Mouse (Mus musculus): ENCODE measurements around the gene Pcp4l1.
"Not testable (repeated sequence)": the region's sequence is repeated elsewhere in the genome, so short reads cannot be mapped to it uniquely, and the experiment has no call there.

Gene Pcp4l1

DNA sequence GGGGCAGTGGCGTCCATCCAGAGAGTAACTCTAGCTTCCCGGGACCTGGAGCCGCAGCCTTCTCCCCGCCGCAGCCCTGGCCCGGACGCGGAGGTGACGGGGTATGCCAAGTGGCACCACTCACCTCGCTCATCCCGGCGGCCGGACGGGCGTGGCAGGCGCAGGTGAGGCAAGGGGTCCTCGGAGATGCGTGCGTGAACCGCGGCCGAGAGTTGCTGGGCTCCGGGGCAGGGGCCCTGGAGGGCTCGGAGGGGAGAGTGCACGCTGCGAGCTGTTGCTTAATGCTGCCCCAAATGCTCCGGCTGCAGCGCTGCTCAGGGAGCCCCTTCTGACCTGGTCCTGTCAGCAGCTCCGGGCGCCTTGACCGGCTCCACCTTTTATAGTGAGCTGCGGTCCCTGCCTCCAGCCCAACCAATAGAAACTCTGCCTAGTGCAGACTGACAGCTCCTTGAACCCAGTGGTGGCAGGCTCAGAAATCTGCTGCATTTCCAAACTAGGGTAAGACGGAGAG is at the start of gene Pcp4l1:
Pcp4l1 (minus strand) TSS at position 382 of the 511 bp plus-strand sequence.
- peak; percentile 78 to 82 for DNase-seq (ENCODE audit: low spot score in 2 of 2)

DNA sequence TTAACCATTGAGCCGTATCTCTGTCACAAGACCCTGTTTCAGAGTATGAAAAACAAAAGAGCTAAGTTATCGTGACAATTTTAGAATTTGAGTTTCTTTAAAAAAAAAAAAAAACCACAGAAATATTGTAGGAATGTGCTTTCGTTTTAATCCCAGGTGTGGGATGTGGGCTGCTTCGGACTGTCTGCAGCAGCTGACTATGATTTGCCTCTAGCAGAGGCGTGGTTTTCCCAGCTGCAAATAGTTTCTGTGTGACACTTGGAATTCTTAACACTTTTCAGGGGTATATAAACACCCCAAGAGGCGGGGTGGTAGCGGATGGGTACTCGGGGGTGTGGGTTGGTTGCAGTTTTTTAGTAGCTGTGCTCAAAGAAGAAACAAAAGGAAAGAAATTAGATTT is 49.3 kb upstream of the Pcp4l1 start:
- no peak for DNase-seq (ENCODE audit: low spot score in 2 of 2)

DNA sequence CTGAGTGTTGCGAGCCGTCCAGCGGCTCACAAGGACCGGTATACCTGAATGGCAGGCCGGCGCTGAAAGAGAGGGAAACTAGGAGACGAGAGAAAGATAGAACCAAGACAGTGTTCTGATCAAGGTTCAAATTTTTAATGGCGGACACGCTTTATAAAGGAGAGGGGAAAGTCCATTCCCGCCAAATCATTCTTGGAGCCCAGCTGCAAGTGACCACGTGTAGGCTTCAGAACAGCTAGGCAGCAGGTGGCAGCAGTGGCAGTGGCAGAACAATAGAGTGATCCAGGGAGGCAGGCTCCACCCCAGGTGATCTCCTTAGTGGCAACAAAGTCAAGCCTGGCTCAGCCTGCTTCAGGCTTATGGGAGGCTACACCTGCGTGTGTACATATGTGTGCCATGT is 45.9 kb upstream of the Pcp4l1 start:
- not testable (repeated sequence) for DNase-seq (ENCODE audit: low spot score in 2 of 2)

DNA sequence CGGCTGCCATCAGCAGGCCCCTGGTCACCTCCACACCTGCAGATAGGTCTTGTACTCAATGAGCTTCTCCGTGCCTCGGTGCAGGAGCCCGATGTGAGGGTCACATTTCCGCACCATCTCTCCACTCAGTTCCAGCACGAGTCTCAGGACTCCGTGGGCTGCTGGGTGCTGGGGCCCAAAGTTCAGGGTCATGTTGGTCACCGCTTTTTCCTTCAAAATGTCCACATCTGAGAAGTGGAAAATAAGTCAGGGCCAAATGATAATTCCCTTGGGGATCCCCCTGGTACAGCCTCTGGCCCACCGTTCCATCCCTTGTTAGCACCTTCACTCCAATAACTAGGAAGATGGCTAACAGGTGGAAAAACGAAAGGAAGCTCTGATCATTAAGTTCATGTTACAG is 44.8 kb upstream of the Pcp4l1 start:
- no peak for DNase-seq (ENCODE audit: low spot score in 2 of 2)

DNA sequence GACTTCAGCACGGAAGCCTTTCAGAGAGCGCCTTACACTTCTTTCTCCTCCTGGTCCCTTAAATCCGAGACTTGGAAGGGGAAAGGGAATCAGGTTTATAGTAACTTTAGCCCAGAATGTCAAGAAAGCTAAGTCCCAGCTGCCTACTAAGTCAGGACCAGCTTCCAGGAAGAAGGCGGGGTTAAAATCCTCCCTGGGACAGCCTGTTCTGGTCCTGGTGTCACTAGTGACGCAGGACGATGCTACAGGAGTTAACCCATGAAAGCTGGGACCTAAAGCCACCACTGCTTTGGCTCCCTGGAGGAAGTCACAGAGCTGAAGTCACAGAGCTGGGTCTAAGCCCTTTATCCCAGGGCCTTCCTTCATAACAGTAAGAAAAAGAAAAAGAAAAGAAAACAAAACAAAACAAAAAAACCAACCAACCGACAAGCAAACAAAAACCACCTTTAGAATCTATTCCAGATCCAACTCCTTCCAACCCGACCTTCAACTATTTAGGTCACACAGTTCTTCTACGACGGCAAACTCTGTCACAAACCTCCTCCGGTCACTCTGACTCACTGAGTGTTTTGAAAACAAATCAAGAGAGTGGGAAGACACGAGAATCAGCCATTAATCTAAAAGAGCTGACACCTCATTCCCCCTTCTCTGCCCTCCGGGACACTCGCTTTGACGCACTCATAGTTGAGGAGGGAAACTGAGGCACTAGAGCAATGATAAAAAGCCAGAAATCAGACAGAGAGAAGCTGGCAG is 44.1 kb upstream of the Pcp4l1 start:
- DNase-seq (ENCODE audit: low spot score in 2 of 2): no peak

DNA sequence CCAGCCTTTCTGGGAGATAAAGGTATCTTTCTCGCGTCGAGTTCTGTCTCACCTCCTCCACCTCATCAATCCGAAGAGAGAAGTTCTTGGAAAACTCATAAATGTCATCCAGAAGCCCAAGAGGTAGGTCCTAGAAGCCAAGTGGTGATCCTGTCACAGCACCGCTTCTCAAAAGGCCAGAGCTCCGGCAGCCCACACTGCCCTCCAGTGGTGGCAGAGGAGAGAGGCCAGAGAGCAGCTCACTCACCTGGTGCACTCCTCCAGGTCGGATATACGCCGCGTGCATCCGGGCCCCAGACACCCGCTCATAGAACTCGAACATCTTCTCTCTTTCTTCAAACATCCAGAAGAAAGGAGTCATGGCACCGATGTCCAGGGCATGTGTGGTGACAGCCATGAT is 42.4 kb upstream of the Pcp4l1 start:
- DNase-seq (ENCODE audit: low spot score in 2 of 2): no peak

DNA sequence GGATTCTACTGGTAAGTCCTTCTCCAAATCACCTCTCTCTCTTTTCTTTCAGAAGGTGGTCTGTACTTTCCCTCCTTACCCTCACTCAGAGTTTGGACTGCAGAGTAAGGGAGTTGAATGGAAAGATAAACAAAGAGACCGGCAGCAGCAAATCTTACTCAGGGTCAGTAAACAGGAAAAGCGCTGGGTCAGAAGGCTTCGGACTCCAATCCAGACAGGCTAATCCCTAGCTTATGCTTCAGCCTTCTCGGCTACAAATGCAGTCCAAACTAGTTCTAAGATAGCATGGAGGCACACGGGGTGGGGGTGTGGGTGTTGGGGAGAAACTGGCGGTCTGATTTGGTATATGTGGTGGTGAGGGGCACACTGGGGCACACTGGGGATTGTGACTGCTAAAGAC is 41.4 kb upstream of the Pcp4l1 start:
- no peak for DNase-seq (ENCODE audit: low spot score in 2 of 2)

DNA sequence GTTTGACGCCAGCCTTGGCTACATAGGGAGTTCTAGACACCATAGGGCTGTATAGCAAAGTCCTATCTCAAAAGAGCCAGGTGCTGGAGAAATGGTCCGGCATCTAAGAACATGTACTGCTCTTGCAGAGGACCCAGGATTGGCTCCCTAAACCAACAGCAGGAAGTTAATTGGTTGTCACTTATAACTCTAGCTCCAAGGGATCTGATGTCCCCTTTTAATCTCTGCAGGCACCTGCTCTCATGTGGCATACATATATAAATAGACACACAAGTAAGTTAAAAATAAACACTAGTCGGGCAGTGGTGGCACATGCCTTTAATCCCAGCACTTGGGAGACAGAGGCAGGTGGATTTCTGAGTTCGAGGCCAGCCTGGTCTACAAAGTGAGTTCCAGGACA is 39.7 kb upstream of the Pcp4l1 start:
- no peak for DNase-seq (ENCODE audit: low spot score in 2 of 2)

DNA sequence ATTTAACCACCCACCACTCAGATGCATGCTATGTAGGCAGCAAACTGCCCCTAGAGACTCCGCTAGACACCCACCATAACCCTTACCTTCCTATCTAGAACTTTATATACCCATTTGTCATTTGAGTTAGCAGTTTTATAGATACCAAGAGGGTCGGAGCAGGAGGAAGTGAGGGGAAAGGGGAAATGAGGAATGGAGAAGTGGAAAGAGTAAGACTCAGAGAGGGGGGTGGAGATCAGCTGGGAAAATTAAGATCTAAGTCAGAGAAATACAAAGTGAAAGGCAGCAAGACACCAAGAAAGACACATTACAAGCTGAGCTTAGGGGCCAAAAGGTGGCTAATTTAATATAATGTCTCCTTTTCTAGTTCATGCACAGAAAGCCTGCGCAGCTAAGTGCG is 38.5 kb upstream of the Pcp4l1 start:
- no peak for DNase-seq (ENCODE audit: low spot score in 2 of 2)

DNA sequence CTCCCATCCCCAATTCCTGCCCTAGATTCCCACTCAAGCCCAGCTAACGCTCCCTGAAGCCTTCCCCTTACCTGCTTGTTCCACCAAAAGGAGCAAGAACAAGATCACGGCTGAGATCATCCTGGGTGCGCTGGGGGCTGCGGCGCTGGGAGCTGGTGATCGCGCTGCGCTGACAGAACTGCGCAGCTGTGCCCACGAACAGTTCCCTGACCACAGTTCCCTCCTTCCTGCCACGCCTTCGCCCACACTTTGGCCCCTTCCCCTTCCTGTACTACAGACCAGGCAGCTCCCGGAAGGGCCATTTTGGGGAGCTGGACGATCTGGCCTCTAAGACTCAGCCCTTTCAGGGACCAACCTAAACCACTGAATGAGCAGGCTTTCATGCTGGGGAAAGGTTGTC is 38.1 kb upstream of the Pcp4l1 start, which contains the start of gene Fcer1g:
Fcer1g (minus strand) TSS at position 240 of the 400 bp plus-strand sequence.
- peak in 1 of 2 experiments; percentile 56 for DNase-seq (ENCODE audit: low spot score in 2 of 2)

DNA sequence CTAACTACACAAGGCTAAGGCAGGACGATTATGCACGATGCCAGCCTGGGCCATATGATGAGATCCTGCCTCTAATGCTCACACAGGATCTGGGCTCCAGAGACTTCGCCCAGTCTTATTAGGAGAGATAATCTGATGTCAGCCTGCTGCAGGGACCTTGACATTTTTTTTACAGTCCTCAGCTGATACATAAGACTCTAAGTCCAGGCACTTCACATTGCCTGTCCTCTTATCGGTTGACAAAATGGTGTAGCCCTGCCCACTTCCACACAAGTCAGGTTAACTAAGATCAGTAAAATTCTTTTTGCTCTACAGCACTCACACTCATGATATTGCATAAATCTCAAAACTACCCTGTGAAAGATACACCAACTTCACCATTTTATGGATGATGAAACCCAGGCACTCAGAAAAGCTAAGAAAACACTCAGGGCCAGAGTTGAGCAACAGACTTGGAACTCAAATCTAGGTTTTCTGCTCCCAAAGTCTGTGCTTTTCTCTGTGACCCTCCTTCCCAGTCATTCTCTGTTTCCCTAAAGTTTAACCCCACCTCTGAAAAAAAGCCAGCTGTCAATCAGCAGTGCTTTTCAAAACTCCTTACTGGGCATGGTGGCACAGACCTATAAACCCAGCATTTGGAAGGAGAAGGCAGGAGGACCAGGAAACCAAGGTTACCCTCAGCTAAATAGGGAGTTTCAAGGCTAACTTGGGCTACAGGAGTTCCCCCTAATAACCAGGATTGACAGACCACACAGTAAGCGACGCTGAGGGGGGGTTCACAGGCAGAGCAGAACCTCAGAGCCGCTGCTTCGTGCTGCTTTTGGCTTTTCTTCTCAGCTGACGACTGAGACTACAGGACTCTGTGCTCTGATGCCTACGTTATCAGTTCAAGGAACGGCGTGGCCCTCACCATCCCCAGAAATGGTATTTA is 37.0 kb upstream of the Pcp4l1 start:
- no peak for DNase-seq (ENCODE audit: low spot score in 2 of 2)

DNA sequence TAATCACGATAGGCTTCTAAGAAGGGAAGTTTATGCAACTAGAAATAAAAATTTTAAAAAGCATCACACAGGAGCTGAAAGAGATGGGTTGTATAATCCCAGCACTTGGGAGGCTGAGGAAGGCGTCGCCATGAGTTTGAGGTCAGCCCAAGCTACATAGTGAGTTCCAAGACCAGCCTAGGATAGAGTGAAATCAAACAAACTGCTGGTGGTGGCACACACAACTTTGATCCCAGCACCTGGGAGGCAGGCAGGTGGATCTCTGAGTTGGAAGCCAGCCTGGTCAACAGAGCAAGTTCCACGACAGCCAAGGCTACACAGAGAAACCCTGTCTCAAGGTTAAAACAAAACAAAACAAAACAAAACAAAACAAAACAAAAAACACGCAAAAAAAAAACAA is 36.3 kb upstream of the Pcp4l1 start:
- DNase-seq (ENCODE audit: low spot score in 2 of 2): no peak

DNA sequence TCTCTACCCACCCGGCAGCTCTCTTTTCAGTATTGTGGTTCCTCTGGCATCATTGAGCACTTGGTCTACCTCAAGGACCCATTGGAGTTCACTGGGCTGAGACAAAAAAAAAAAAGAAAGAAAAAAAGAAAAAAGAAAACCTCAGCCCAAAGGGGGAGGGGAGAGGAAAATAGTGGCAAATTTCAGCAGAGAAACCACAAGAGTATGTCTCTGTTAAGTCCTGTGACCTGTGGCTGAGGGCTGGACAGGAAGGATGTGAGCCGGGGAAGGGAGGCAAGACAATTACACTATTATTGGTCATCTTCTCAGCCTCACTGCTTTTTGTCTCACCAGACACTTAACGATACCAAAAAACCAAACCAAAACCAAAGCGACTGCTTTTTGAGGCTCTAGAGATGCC is 35.8 kb upstream of the Pcp4l1 start:
- no peak for DNase-seq (ENCODE audit: low spot score in 2 of 2)

DNA sequence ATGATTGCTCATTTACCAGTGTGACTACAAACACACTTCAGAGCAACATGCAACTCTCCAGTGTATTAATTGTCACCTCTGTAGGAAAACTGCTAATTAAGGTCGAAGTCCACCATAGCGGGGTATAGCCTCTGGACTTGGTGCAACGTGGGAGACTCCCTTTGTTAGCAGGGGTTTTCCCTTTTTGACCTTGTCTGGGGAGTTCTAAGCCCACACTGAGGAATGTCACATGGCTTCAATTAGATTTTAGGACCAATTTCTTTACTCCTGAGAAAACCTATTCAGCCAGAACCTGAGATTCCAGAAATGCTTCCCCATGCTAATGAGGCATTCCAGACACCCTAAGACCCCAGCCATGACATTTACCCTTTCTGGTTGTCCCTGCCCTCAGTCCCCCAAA is 34.1 kb upstream of the Pcp4l1 start:
- no peak for DNase-seq (ENCODE audit: low spot score in 2 of 2)

DNA sequence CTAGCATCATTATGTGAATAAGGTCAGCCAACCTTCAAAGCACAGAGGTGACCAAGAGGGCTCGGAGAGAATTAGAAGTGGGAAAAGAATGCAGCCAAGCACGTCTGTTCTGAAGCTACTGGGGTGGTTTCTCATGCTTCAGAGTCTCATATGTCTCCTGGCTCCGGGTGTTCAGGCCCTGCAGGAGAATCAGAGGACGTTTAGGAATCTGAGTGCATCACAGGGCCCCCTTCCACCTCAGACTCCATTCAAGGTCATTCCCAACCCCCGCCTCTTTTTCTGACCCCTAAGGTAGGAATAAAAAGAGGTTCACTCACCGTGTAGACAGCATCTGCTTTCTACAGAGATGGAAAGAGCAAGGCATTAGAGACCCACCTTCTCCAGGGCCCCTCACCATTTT is 33.7 kb upstream of the Pcp4l1 start:
- DNase-seq (ENCODE audit: low spot score in 2 of 2): no peak

DNA sequence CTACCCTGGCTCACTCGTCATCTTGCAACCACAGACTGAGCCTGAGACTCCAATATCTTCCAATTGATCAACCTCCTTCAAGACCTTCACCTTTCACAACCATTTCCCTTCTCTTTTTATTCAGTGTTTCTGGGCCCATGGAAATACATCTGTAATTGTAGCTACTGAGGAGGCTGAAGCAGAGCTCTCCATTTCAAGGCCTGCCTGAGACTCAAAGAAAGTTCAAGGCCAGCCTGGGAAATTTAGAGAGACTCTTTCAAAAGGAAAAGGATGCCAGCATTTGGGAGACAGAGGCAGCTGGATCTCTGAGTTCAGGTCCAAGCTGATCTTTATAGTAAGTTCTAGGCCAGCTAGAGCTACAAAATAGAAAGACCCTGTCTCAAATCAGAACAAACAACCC is 31.8 kb upstream of the Pcp4l1 start:
- DNase-seq (ENCODE audit: low spot score in 2 of 2): no peak

DNA sequence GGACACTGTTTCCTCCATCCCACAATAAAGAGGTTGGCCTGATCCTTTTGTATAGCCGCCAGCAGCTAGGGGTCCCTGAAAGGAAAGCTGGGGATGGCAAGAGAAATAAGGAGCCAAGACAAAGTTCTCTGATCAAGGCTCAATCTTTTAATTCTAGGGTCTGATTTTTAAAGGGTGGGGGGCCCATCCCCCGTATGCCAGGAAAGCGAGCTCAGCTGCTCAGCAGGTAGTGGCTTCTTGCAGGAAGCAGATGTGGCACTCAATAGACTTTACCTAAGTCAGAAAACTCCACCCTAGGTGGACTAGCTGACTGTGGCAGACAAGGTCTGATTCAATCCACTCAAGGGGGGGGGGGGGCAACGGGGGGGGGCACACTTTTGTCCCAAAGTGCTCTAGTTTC is 30.7 kb upstream of the Pcp4l1 start:
- DNase-seq (ENCODE audit: low spot score in 2 of 2): no peak

DNA sequence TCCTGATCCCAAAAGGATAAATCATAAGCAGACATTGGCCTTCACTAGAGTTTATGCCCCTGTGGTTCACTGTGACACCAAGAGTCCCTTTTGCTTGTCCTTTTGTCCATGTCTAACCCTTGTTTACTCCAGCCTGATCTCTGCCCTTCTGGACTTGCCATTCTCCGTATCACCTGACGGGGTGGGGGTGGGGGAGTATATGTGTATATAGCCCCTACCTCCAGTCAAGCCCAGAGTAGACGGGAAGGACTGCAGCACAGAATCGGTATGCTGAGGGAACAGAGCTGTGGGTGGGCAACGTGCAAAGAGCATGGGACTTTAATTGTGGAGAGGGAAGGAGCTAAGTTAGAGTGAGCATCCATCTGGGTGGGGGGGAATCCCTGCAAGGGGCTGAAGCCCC is 28.8 kb upstream of the Pcp4l1 start, which contains the start of gene Apoa2:
Apoa2 (plus strand) TSS at position 198 of the 400 bp plus-strand sequence.
- no peak for DNase-seq (ENCODE audit: low spot score in 2 of 2)

DNA sequence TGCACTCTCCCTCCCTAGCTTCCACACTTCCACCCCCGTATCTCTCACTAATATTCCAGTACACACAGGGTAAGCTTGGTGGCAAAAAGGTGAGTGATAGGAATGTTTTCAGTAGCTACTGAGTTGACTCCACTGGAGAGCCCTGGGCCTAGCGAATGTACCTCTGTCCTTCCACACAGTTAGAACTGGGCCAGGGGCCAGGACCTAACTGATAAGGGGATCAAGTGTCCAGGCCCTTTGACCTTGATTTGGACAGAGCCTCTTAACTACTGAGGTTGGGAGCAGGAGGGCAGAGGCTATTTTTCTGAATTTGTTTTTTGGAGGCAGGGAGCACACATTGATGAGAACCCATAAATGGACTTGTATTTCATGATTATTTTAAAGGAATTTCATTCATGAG is 27.7 kb upstream of the Pcp4l1 start:
- no peak for DNase-seq (ENCODE audit: low spot score in 2 of 2)

DNA sequence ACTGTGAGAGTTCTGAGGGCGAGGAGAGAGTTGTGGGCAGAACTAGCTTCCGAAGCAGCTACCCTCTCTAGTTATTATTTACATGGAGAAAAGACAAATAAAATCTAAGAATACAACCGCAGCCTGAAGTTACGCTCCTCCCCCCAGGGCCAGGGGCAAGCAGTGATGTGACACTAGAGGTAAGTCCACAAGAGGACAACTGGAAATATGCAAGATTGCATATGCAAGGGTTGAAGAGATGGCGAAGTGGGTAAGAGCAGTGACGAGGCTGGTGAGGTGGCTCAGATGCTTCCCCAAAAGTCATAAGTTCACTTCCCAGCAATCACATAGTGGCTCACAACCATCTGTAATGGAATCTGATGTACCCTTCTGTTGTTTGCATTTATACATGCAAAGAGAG is 27.1 kb upstream of the Pcp4l1 start:
- DNase-seq (ENCODE audit: low spot score in 2 of 2): no peak

DNA sequence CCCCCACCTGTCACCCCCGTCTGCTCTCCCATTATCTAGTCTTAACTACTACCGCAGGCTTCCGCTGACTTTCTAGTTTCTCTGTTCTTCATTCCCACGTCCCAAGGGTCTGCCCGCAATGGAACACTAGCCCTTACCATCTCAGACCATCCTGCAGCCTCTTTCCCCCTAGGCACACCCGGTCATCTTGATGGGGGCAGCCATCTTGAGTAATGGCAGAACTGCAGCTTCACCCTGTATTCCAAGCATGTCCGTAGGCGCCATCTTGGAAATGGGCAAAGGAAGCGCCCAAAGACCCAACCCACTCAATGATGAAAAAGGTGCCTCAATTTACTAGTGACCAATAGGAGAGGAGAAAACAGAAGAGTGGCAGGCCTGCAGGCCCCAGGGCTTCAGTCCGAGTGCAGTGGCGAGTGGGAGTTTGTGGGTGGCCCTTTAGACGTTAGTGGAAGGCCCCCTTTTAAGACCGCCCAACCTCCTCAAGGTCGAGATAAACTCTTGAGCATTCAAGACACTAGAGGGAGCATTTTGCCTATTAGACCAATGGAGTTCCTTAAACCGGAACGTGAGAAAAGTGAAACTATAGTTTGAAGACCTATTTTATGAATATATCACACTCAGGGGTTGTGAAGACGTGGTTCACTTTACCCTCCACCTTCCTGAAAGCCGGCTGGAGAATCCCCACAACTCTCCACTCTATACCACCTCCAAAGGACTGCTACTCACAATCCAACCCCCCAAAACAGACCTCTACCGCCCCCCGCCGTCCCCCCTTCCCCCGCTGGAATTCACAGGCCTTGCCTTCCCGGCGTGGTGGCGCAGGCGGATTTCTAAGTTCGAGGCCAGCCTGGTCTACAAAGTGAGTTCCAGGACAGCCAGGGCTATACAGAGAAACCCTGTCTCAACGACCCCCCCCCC is 26.4 kb upstream of the Pcp4l1 start, which contains the start of gene Tomm40l:
Tomm40l (minus strand) TSS at position 277 of the 918 bp plus-strand sequence.
- peak; percentile 96 to 98 for DNase-seq (ENCODE audit: low spot score in 2 of 2)

Measured in right cerebral cortex, postnatal 10 days (tissue).